Mouse (Mus musculus) Muller cell, postnatal 12 days (primary cell): ENCODE measurements around the gene Mrs2.

Source experiments
- DNase-seq: peaks from one replicate; pipeline ENCODE4 v3.0.0-alpha.2; 2015; ENCODE audit errors: inconsistent ontology term

Mrs2 gene

GRCm38 (mm10) chr13:25019793-25020539, at the start of gene Mrs2:
Gene Mrs2, minus strand, starts transcription at chr13:25020379.
- peak; percentile 93 for DNase-seq

GRCm38 (mm10) chr13:25069765-25070164, 49.6 kb upstream of the Mrs2 start:
- DNase-seq = peak; percentile 58

GRCm38 (mm10) chr13:25067183-25067582, 47.0 kb upstream of the Mrs2 start:
- DNase-seq = no peak

GRCm38 (mm10) chr13:25066659-25067058, 46.5 kb upstream of the Mrs2 start:
- DNase-seq = no peak

GRCm38 (mm10) chr13:25055873-25056667, 35.9 kb upstream of the Mrs2 start, which contains the start of gene Dcdc2a:
Gene Dcdc2a, plus strand, starts transcription at chr13:25056004.
- DNase-seq = peak; percentile 10

- DNase-seq = peak; percentile 77
These were observed 35.0 kb upstream of the Mrs2 start for GRCm38 (mm10) chr13:25055111-25055554.

- no peak for DNase-seq
These were observed 32.5 kb upstream of the Mrs2 start for GRCm38 (mm10) chr13:25052671-25053070.

GRCm38 (mm10) chr13:25039488-25039887, 19.3 kb upstream of the Mrs2 start:
- no peak for DNase-seq

- DNase-seq = no peak
These were observed 6.9 kb upstream of the Mrs2 start for GRCm38 (mm10) chr13:25027114-25027425.

- no peak for DNase-seq
These were observed 6.4 kb upstream of the Mrs2 start for GRCm38 (mm10) chr13:25026409-25027113.

GRCm38 (mm10) chr13:25024655-25025054, 4.5 kb upstream of the Mrs2 start:
- peak; percentile 39 for DNase-seq

- no peak for DNase-seq
These were observed 3.0 kb upstream of the Mrs2 start for GRCm38 (mm10) chr13:25023129-25023528.

GRCm38 (mm10) chr13:25022386-25022785, 2.2 kb upstream of the Mrs2 start:
- DNase-seq = no peak

- no peak for DNase-seq
These were observed 337 bp upstream of the Mrs2 start for GRCm38 (mm10) chr13:25020540-25020892.

- DNase-seq = no peak
These were observed 1.9 kb downstream of the Mrs2 start for GRCm38 (mm10) chr13:25018316-25018715.

- no peak for DNase-seq
These were observed 13.1 kb downstream of the Mrs2 start for GRCm38 (mm10) chr13:25007115-25007514.

- DNase-seq = no peak
These were observed 17.2 kb downstream of the Mrs2 start for GRCm38 (mm10) chr13:25002965-25003364.

- no peak for DNase-seq
These were observed 20.6 kb downstream of the Mrs2 start for GRCm38 (mm10) chr13:24999538-24999937.

GRCm38 (mm10) chr13:24993160-24993559, 27.0 kb downstream of the Mrs2 start:
- no peak for DNase-seq

- no peak for DNase-seq
These were observed 31.2 kb downstream of the Mrs2 start for GRCm38 (mm10) chr13:24989006-24989405.

GRCm38 (mm10) chr13:24988391-24988790, 31.8 kb downstream of the Mrs2 start:
- DNase-seq = peak; percentile 70

GRCm38 (mm10) chr13:24985435-24985834, 34.7 kb downstream of the Mrs2 start:
- peak; percentile 86 for DNase-seq
